Mouse (Mus musculus): Measurements from ENCODE around the gene Tspo. TPM values are rescaled to one million over a fixed set of nuclear protein-coding genes. Genes with fewer than 3 reads are reported as not detected.

The Tspo gene
- polyA plus RNA-seq, 1 experiment: 584 TPM

- Histone ChIP-seq H3K36me3 (ENCODE audit: control insufficient read depth, insufficient read depth, low read length) (peaks cover 5% of the 10 kb centered on the region; the same call in 1 of the 2 replicates), H3K4me1 (replicated peaks; ENCODE audit: control insufficient read depth, insufficient read depth, low read length) (peaks cover 3% of the 10 kb centered on the region), H3K27me3 (ENCODE audit: control insufficient read depth, insufficient read depth, low read length) (no peaks in the 10 kb centered on the region), H3K27ac (ENCODE audit: control insufficient read depth, insufficient read depth, low read length) (peak overlapping the region; percentile 59), H3K4me3 (ENCODE audit: control insufficient read depth, insufficient read depth, low read length) (peak overlapping the region; percentile 63)
- under 1% methylated on average over 74 of the region's 74 CpGs for whole genome bisulfite sequencing
- peak; percentile 92 for TF ChIP-seq POLR2A (IDR thresholded peaks at IDR 0.05; ENCODE audit: control insufficient read depth, extremely low read depth, insufficient read depth, low read length, poor library complexity)
- 0 out of 2 replicates have a peak, but pooled peaks have one; percentile 39 for TF ChIP-seq CTCF (IDR thresholded peaks at IDR 0.05; ENCODE audit: borderline replicate concordance, control insufficient read depth, extremely low read depth, insufficient read depth, low read length, poor library complexity)
- peak; percentile 89 for DNase-seq
Observed at GRCm38 (mm10) chr15:83555161-83555974, 8.0 kb upstream of the Tspo start.

- DNase-seq: no peak
- Histone ChIP-seq H3K4me3 (ENCODE audit: control insufficient read depth, insufficient read depth, low read length) (no peak overlapping the region), H3K36me3 (ENCODE audit: control insufficient read depth, insufficient read depth, low read length) (no peaks in the 10 kb centered on the region), H3K27me3 (ENCODE audit: control insufficient read depth, insufficient read depth, low read length) (no peaks in the 10 kb centered on the region), H3K4me1 (replicated peaks; ENCODE audit: control insufficient read depth, insufficient read depth, low read length) (peaks cover 21% of the 10 kb centered on the region), H3K27ac (ENCODE audit: control insufficient read depth, insufficient read depth, low read length) (no peak overlapping the region)
- TF ChIP-seq POLR2A (IDR thresholded peaks at IDR 0.05; ENCODE audit: control insufficient read depth, extremely low read depth, insufficient read depth, low read length, poor library complexity): no peak
- TF ChIP-seq CTCF (IDR thresholded peaks at IDR 0.05; ENCODE audit: borderline replicate concordance, control insufficient read depth, extremely low read depth, insufficient read depth, low read length, poor library complexity): no peak
- WGBS: 64% methylated on average over 5 of the region's 5 CpGs
Observed at GRCm38 (mm10) chr15:83560941-83561477, 2.4 kb upstream of the Tspo start.

GRCm38 (mm10) chr15:83562626-83563270, 644 bp upstream of the Tspo start:
- 14% methylated on average over 15 of the region's 15 CpGs for WGBS
- peak overlapping the region; percentile 26 for H3K4me3 ChIP-seq (ENCODE audit: control insufficient read depth, insufficient read depth, low read length)
- no peaks in the 10 kb centered on the region for H3K27me3 ChIP-seq (ENCODE audit: control insufficient read depth, insufficient read depth, low read length)
- no peaks in the 10 kb centered on the region for H3K36me3 ChIP-seq (ENCODE audit: control insufficient read depth, insufficient read depth, low read length)
- peak overlapping the region; percentile 86 for H3K27ac ChIP-seq (ENCODE audit: control insufficient read depth, insufficient read depth, low read length)
- peaks cover 21% of the 10 kb centered on the region for H3K4me1 ChIP-seq (replicated peaks; ENCODE audit: control insufficient read depth, insufficient read depth, low read length)
- DNase-seq: peak; percentile 84
- TF ChIP-seq CTCF (IDR thresholded peaks at IDR 0.05; ENCODE audit: borderline replicate concordance, control insufficient read depth, extremely low read depth, insufficient read depth, low read length, poor library complexity) (no peak), POLR2A (IDR thresholded peaks at IDR 0.05; ENCODE audit: control insufficient read depth, extremely low read depth, insufficient read depth, low read length, poor library complexity) (no peak)

GRCm38 (mm10) chr15:83563857-83564651, 662 bp downstream of the Tspo start:
- 2% methylated on average over 27 of the region's 27 CpGs for WGBS
- Histone ChIP-seq H3K36me3 (ENCODE audit: control insufficient read depth, insufficient read depth, low read length) (no peaks in the 10 kb centered on the region), H3K27ac (ENCODE audit: control insufficient read depth, insufficient read depth, low read length) (peak overlapping the region; percentile 86), H3K4me3 (ENCODE audit: control insufficient read depth, insufficient read depth, low read length) (peak overlapping the region; percentile 93), H3K4me1 (replicated peaks; ENCODE audit: control insufficient read depth, insufficient read depth, low read length) (peaks cover 21% of the 10 kb centered on the region), H3K27me3 (ENCODE audit: control insufficient read depth, insufficient read depth, low read length) (no peaks in the 10 kb centered on the region)
- TF ChIP-seq CTCF (IDR thresholded peaks at IDR 0.05; ENCODE audit: borderline replicate concordance, control insufficient read depth, extremely low read depth, insufficient read depth, low read length, poor library complexity) (no peak), POLR2A (IDR thresholded peaks at IDR 0.05; ENCODE audit: control insufficient read depth, extremely low read depth, insufficient read depth, low read length, poor library complexity) (peak; percentile 32; the same call in 1 of the 2 replicates)
- peak; percentile 60 for DNase-seq

GRCm38 (mm10) chr15:83565434-83565833, 2.0 kb downstream of the Tspo start:
- Histone ChIP-seq H3K27ac (ENCODE audit: control insufficient read depth, insufficient read depth, low read length) (no peak overlapping the region), H3K27me3 (ENCODE audit: control insufficient read depth, insufficient read depth, low read length) (no peaks in the 10 kb centered on the region), H3K4me3 (ENCODE audit: control insufficient read depth, insufficient read depth, low read length) (no peak overlapping the region), H3K36me3 (ENCODE audit: control insufficient read depth, insufficient read depth, low read length) (no peaks in the 10 kb centered on the region), H3K4me1 (replicated peaks; ENCODE audit: control insufficient read depth, insufficient read depth, low read length) (peaks cover 21% of the 10 kb centered on the region)
- TF ChIP-seq POLR2A (IDR thresholded peaks at IDR 0.05; ENCODE audit: control insufficient read depth, extremely low read depth, insufficient read depth, low read length, poor library complexity): no peak
- no peak for TF ChIP-seq CTCF (IDR thresholded peaks at IDR 0.05; ENCODE audit: borderline replicate concordance, control insufficient read depth, extremely low read depth, insufficient read depth, low read length, poor library complexity)
- DNase-seq: no peak
- 80% methylated on average over 3 of the region's 3 CpGs for WGBS

- H3K27ac ChIP-seq (ENCODE audit: control insufficient read depth, insufficient read depth, low read length): no peak overlapping the region
- no peak for DNase-seq
- 86% methylated on average over 5 of the region's 5 CpGs for WGBS
- TF ChIP-seq CTCF (IDR thresholded peaks at IDR 0.05; ENCODE audit: borderline replicate concordance, control insufficient read depth, extremely low read depth, insufficient read depth, low read length, poor library complexity) (no peak), POLR2A (IDR thresholded peaks at IDR 0.05; ENCODE audit: control insufficient read depth, extremely low read depth, insufficient read depth, low read length, poor library complexity) (no peak)
- H3K27me3 ChIP-seq (ENCODE audit: control insufficient read depth, insufficient read depth, low read length): no peaks in the 10 kb centered on the region
- H3K4me1 ChIP-seq (replicated peaks; ENCODE audit: control insufficient read depth, insufficient read depth, low read length): peaks cover 21% of the 10 kb centered on the region
- H3K36me3 ChIP-seq (ENCODE audit: control insufficient read depth, insufficient read depth, low read length): no peaks in the 10 kb centered on the region
- H3K4me3 ChIP-seq (ENCODE audit: control insufficient read depth, insufficient read depth, low read length): no peak overlapping the region
Observed at GRCm38 (mm10) chr15:83566006-83566405, 2.6 kb downstream of the Tspo start.
